Mouse (Mus musculus) hindbrain, embryonic 11.5 days (tissue): ENCODE results near the gene Rnpep. TPM values are rescaled to one million over a fixed set of nuclear protein-coding genes. Genes with fewer than 3 reads are reported as not detected.
"Not testable (repeated sequence)": the region's sequence is repeated elsewhere in the genome, so short reads cannot be mapped to it uniquely, and the experiment has no call there.

ENCODE experiments used
- ATAC-seq: fragments of 200-750 bp; cut with Nextera tagmentation; 2 replicates; pipeline ENCODE4 v1.8.0; 2017; ENCODE audit warnings: mild to moderate bottlenecking, moderate TSS enrichment, moderate library complexity; ENCODE audit not compliant: low FRiP score
- DNase-seq: peaks from one replicate; pipeline ENCODE4 v3.0.0-alpha.2; 2015; ENCODE audit warnings: low spot score
- H3K27ac ChIP-seq: fragments of 300-500 bp; sonication (generic); 2 replicates; pipeline ENCODE4 v1.5.1; 2014; ENCODE audit warnings: mild to moderate bottlenecking, low read depth, low read length
- H3K27me3 ChIP-seq: fragments of 300-500 bp; sonication (generic); 2 replicates; pipeline ENCODE4 v1.6.1; 2014; ENCODE audit warnings: mild to moderate bottlenecking, low read length, moderate library complexity, mixed read lengths; ENCODE audit not compliant: control insufficient read depth, insufficient read depth
- H3K36me3 ChIP-seq: fragments of 300-500 bp; sonication (generic); 2 replicates; pipeline ENCODE4 v1.6.1; 2014; ENCODE audit warnings: mild to moderate bottlenecking, low read length, moderate library complexity, mixed read lengths; ENCODE audit not compliant: control insufficient read depth, insufficient read depth
- H3K4me1 ChIP-seq: fragments of 300-500 bp; sonication (generic); replicated peaks from 2 replicates; pipeline ENCODE4 v1.6.1; 2014; ENCODE audit warnings: low read length, mixed read lengths; ENCODE audit not compliant: control insufficient read depth, insufficient read depth
- H3K4me2 ChIP-seq: fragments of 300-500 bp; sonication (generic); replicated peaks from 2 replicates; pipeline ENCODE4 v1.6.1; 2014; ENCODE audit warnings: mild to moderate bottlenecking, low read depth, low read length
- H3K4me3 ChIP-seq: fragments of 300-500 bp; sonication (generic); 2 replicates; pipeline ENCODE4 v1.5.1; 2014; ENCODE audit warnings: low read depth, low read length
- H3K9ac ChIP-seq: fragments of 300-500 bp; sonication (generic); 2 replicates; pipeline ENCODE4 v1.6.1; 2014; ENCODE audit warnings: low read depth, low read length
- H3K9me3 ChIP-seq: fragments of 300-500 bp; sonication (generic); 2 replicates; pipeline ENCODE4 v1.6.1; 2016; ENCODE audit warnings: low read length; ENCODE audit not compliant: control insufficient read depth
- WGBS: fragments of 180-500 bp; shearing (Covaris S2); extraction: QIAGEN DNeasy Blood & Tissue Kit; methylation state at CpG from one replicate; pipeline ENCODE4 v1.1.7; 2014; 5-methylcytosine and 5-hydroxymethylcytosine counted together
- polyA plus RNA-seq: library from polyadenylated mRNA; unstranded; fragments of >200 nt; fragmentation: Nextera tagmentation; extraction: Ambion mirVana; gene quantifications from 2 replicates; pipeline ENCODE4 v1.2.1, GENCODE M21; 2014

The Rnpep gene
- polyA plus RNA-seq, 1 experiment from 2014 or later: 104 TPM

DNA sequence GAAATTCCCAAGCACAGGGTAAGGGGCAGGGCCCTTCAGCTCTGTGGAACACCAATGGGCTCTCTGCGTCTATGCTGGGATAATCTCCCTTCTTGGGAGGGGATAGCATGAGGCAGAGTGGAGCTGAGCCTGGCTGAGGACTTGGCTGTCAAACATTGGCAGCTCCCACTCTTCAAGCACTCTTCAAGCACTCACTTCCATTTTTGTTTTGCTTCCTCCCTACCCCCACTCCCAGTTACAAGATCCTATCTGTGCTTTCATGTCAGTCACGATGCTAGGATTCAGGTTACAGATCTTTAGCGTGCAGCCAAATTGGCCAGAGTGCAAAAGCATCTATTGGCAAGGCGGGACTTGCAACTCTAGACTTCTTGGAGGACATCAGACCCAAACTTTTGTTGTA is 31.0 kb downstream of the Rnpep start:
- 56% methylated on average over 4 of the region's 4 CpGs for WGBS
- ATAC-seq: no peak

GRCm38 (mm10) chr1:135251405-135251804 is 32.5 kb downstream of the Rnpep start:
- Histone ChIP-seq H3K4me3 (no peak overlapping the region), H3K36me3 (no peaks in the 10 kb centered on the region), H3K27ac (no peak overlapping the region), H3K9me3 (no peaks in the 10 kb centered on the region), H3K4me1 (no peaks in the 10 kb centered on the region), H3K9ac (no peak overlapping the region), H3K4me2 (no peak overlapping the region), H3K27me3 (0 out of 2 replicates have a peak, but pooled peaks cover 2% of the 10 kb centered on the region)
- ATAC-seq (no peak), DNase-seq (no peak)
- WGBS: 84% methylated on average over 8 of the region's 8 CpGs

More for the DNA sequence above, 31.0 kb downstream of the Rnpep start:
- no peak overlapping the region for H3K4me3 ChIP-seq
- 0 out of 2 replicates have a peak, but pooled peaks cover 2% of the 10 kb centered on the region for H3K27me3 ChIP-seq
- no peaks in the 10 kb centered on the region for H3K36me3 ChIP-seq
- H3K9me3 ChIP-seq: no peaks in the 10 kb centered on the region
- H3K27ac ChIP-seq: no peak overlapping the region
- no peak overlapping the region for H3K9ac ChIP-seq
- no peaks in the 10 kb centered on the region for H3K4me1 ChIP-seq
- H3K4me2 ChIP-seq: no peak overlapping the region
- no peak for DNase-seq

DNA sequence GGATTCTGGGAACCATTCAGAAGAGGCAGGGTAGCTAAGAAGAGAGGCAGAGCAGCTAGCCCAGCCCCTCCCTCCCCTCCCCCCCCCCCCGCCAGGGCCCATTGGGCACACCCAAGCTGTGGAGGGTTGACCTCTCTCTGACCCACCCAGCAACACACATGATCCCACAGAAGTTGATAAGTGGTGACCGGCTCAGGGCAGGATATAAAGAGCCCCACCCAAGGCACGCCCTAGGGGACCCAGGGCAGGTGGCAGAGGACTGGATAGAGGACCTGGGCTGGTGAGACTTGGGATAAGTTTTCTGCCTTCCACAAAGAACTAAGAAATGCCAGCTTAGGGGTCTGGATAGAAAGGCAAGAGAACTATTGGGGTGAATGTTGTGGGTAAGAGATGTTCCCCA is 33.2 kb downstream of the Rnpep start:
- no peak overlapping the region for H3K4me3 ChIP-seq
- H3K27ac ChIP-seq: no peak overlapping the region
- ATAC-seq (no peak), DNase-seq (no peak)
- H3K4me2 ChIP-seq: no peak overlapping the region
- H3K4me1 ChIP-seq: no peaks in the 10 kb centered on the region
- 0 out of 2 replicates have a peak, but pooled peaks cover 2% of the 10 kb centered on the region for H3K27me3 ChIP-seq
- WGBS: 85% methylated on average over 2 of the region's 3 CpGs
- H3K9me3 ChIP-seq: no peaks in the 10 kb centered on the region
- H3K9ac ChIP-seq: no peak overlapping the region
- H3K36me3 ChIP-seq: no peaks in the 10 kb centered on the region

DNA sequence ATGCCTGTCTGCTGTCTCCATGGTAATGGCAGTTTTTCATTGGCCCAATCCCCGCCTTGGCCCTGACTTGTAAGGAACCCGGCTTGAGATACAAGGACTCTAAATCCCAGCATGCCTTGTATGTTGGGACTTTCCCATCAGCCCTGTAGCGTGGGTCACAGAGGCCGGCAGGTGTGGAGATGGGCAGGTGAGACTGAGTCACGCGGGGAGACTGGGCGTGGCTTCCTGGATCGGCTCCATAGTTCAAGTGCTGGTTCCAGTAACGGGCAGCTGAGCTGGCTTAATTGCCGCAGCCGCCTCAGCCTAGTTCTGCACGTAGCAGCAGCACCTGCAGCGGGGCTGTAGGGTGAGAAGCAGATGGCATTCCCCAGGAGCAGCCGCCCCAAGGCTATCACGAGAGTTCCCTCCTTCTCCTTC is 35.4 kb downstream of the Rnpep start:
- no peaks in the 10 kb centered on the region for H3K36me3 ChIP-seq
- H3K27ac ChIP-seq: no peak overlapping the region
- WGBS: 9% methylated on average over 15 of the region's 15 CpGs
- no peaks in the 10 kb centered on the region for H3K9me3 ChIP-seq
- DNase-seq: peak; percentile 23
- ATAC-seq: no peak
- peak overlapping the region; percentile 18; the same call in 1 of the 2 replicates for H3K4me3 ChIP-seq
- no peaks in the 10 kb centered on the region for H3K4me1 ChIP-seq
- 0 out of 2 replicates have a peak, but pooled peaks cover 2% of the 10 kb centered on the region for H3K27me3 ChIP-seq
- peak overlapping the region; percentile 44 for H3K4me2 ChIP-seq
- H3K9ac ChIP-seq: no peak overlapping the region

DNA sequence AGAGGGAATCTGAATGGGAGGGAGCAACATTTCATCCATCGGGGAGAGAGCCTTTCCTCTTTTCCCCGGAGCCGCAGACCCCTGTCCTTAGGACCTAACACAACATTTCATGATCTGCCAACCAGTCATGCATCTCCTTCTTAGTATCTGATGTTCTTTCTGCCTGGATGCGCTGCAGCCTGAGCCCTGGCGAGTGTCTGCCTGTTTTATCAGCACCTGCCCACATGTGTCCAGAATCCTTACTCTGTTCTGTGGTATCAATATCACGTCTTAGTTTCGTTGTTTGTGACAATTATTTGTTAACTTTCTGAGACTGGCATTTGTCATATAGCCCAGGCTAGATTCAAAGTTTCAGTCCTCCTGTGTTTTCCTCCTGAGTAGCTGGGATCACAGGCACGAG is 39.9 kb downstream of the Rnpep start:
- Histone ChIP-seq H3K27ac (no peak overlapping the region), H3K4me1 (no peaks in the 10 kb centered on the region), H3K9ac (no peak overlapping the region), H3K36me3 (no peaks in the 10 kb centered on the region), H3K27me3 (no peaks in the 10 kb centered on the region), H3K4me3 (no peak overlapping the region), H3K9me3 (no peaks in the 10 kb centered on the region), H3K4me2 (no peak overlapping the region)
- ATAC-seq (no peak), DNase-seq (no peak)
- 84% methylated on average over 8 of the region's 8 CpGs for WGBS

- not testable (repeated sequence) for H3K4me2 ChIP-seq, ATAC-seq
- WGBS: 88% methylated on average over 4 of the region's 4 CpGs
Measured at GRCm38 (mm10) chr1:135240206-135240605, 43.7 kb downstream of the Rnpep start.

DNA sequence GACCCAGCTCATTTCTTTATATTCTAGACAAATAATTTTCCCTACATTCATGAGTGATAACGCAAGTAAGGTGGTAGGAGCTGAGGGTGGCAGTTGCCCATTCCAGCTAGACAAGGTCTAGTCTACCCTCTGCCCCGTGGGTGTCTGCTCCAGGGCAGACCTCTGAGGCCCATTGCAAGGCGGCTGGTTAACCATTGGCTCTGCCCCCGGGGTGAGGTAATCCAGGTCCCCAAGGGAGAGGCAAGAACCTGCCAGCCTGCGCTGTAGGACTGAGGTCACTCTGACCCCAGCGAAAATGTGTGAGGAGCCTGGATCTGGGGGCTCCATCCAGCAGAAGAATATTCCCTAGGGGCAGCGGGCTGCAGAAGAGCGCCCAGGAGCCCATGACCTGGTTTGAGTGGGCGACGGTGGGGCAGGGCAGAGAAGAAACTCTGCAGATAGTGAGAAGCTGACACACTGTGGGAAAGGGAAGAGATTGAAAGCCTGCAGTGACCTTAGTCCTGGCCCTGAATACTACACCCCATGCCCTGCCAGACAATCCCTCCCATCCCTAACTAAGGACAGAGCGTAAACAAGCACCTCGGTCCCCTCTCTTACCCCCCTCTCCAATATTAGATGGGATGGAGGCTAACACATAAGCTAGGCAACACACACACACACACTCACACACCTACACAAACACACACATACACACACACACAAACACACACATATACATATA is 46.6 kb downstream of the Rnpep start:
- no peak for ATAC-seq
- H3K36me3 ChIP-seq: no peaks in the 10 kb centered on the region
- H3K9ac ChIP-seq: no peak overlapping the region
- no peak overlapping the region for H3K27ac ChIP-seq
- no peak overlapping the region for H3K4me3 ChIP-seq
- no peak for DNase-seq
- H3K4me1 ChIP-seq: no peaks in the 10 kb centered on the region
- 69% methylated on average over 12 of the region's 12 CpGs for WGBS
- no peaks in the 10 kb centered on the region for H3K9me3 ChIP-seq
- no peak overlapping the region for H3K4me2 ChIP-seq
- H3K27me3 ChIP-seq: no peaks in the 10 kb centered on the region

More at GRCm38 (mm10) chr1:135240206-135240605, 43.7 kb downstream of the Rnpep start:
- DNase-seq, H3K9ac ChIP-seq, H3K27me3 ChIP-seq, H3K27ac ChIP-seq, H3K36me3 ChIP-seq, H3K9me3 ChIP-seq, H3K4me3 ChIP-seq, H3K4me1 ChIP-seq: not testable (repeated sequence)

DNA sequence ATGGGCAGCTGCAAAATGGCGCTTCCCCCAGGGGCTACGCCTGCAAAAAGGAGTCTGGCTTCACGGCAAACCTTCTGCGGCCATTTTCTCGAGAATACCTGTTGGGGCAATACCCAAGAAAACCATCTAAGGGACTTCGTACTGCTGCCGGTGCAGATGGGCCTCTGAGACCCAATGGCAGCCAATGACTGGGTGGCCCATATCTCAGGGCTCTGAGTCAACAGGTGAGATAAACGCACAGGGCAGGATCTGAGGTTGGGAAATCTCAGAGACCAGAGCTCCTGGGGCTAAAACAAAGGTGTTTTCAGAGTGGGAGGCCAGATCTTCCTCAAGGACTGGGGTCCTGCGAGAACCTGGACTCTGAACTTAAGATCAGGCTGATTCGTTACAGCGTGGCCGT is 49.1 kb downstream of the Rnpep start:
- Histone ChIP-seq H3K9ac (no peak overlapping the region), H3K4me3 (no peak overlapping the region), H3K4me2 (no peak overlapping the region), H3K27ac (no peak overlapping the region), H3K36me3 (no peaks in the 10 kb centered on the region), H3K9me3 (no peaks in the 10 kb centered on the region), H3K4me1 (no peaks in the 10 kb centered on the region), H3K27me3 (no peaks in the 10 kb centered on the region)
- no peak for DNase-seq
- 93% methylated on average over 12 of the region's 12 CpGs for WGBS
- ATAC-seq: no peak

DNA sequence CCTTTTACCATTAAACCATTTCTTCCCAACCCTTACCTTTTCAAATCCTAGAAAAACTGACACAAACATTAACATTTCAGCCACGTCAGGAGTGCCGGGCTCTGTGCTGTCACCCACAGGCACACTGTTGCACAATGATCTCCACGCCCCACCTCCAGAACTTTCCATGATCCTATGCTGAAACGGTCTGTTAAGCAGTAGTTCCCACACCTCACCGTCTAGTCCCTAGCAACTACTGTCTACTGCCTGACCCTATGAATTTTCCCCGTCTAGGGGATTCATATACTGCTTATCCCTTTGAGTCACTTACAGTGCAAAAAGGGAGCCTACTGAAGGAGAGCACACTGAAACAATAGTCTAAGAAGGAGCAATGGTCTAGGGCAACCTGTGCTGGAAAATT is 49.9 kb downstream of the Rnpep start:
- ATAC-seq (no peak), DNase-seq (no peak)
- no peaks in the 10 kb centered on the region for H3K9me3 ChIP-seq
- H3K4me1 ChIP-seq: no peaks in the 10 kb centered on the region
- 93% methylated on average over 6 of the region's 6 CpGs for WGBS
- H3K36me3 ChIP-seq: no peaks in the 10 kb centered on the region
- H3K27me3 ChIP-seq: no peaks in the 10 kb centered on the region
- no peak overlapping the region for H3K27ac ChIP-seq
- H3K4me3 ChIP-seq: no peak overlapping the region
- H3K9ac ChIP-seq: no peak overlapping the region
- no peak overlapping the region for H3K4me2 ChIP-seq
